Mouse (Mus musculus) left cerebral cortex, postnatal 25 days (tissue): ENCODE results near the gene Denr. TPM values are rescaled to one million over a fixed set of nuclear protein-coding genes. Genes with fewer than 3 reads are reported as not detected.

Source experiments
- DNase-seq, 2 experiments: peaks; one replicate each; pipeline ENCODE4 v3.0.0; 2022; ENCODE audit warnings: low spot score in 2 of 2, mixed read lengths in 1 of 2
- intact Hi-C: fragments of 180-260 bp; cut with DNase I; formaldehyde crosslinking; loops from one replicate; pipeline ENCODE4 v1.15.1; 2025
- total RNA-seq, 2 experiments: library from RNA; stranded (reverse); gene quantifications; 2 replicates each; pipeline ENCODE4 v1.2.3; 2021

Denr gene
- total RNA-seq, 2 experiments from 2014 or later, result 64.4 to 73.6 TPM

GRCm38 (mm10) chr5:123904059-123904672, 2.8 kb upstream of the Denr start:
- intact Hi-C loops, result no loop called here
- no peak for DNase-seq

GRCm38 (mm10) chr5:123906146-123906975, 614 bp upstream of the Denr start:
- intact Hi-C loops, result loop anchor here (1.0 to 5.0 kb wide), 3 partner anchors 80 to 279 kb away; partner anchors contain the start of genes Kntc1 and Rsrc2
- DNase-seq, result no peak

GRCm38 (mm10) chr5:123907631-123907977, 629 bp downstream of the Denr start:
- intact Hi-C loops, result loop anchor here (2.0 to 5.0 kb wide), 2 partner anchors 81 to 280 kb away; no protein-coding TSS in a partner anchor
- no peak for DNase-seq

DNA sequence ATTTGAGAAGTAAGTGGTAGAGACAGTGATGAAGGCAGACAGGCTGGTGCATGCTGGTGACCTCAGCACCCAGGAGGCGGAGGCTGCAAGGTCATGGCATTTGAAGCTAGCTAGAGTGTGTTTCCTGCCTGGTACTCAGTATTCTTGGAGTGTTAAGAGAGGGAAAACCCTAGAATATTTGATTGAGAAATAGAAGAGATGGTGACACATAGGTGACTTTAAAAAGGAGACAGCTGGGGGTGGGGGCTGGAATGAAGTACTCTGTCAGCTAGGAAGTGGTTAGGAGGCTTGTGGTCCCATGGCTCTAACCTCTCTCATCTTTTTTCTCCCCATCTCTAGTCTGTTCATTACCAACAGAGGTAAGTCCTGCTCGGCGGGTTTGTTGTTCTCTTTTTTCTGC, 7.9 kb downstream of the Denr start:
- no peak for DNase-seq
- intact Hi-C loops, result no loop called here

- intact Hi-C loops, result no loop called here
- no peak for DNase-seq
Measured at GRCm38 (mm10) chr5:123922112-123922511, 15.1 kb downstream of the Denr start.

DNA sequence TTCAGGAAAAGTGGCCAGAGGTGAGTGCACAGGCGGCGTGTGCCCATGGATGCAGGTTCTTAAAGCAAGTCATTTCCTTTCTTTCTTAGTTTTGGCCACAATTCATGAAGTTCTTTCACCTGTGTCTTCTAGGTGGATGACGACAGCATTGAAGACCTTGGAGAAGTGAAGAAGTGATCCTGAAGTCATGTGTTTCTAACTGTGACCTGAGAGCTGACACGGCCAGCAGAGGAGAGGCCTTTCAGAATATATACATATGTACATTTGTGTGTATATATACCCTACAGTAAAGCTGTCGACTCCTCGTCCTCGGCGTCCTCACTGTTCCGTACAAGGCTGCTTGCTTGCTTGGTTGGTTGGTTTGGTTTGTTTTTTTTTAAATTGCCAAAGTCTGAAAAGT, 20.1 kb downstream of the Denr start, which contains the start of gene Gm43518:
Gm43518 (plus strand) TSS at position 301 of the 400 bp plus-strand sequence.
- DNase-seq, result no peak
- intact Hi-C loops, result no loop called here

DNA sequence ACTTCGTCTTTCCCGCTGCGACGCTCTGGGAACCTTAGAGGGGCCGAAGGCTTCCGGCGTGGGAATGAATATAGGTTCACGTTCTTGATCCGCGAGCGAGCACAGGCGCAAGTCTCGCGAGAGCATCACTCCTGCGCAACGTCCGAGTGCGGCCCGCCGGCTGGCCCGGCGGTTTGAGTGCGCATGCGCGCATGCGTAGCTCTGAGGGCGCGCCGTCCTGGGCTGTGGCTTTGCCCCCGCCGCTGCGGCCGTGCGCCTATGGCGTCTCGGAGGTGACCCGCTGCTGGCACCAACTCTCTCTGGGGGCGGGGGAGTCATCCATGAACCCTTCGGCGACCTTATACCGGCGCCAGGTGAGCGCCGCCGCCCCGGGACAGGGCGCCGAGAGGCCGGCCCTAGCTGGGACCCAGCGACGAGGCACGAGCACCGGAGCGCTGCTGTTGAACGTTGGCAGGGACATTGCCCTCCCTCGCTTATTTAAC, 23.6 kb downstream of the Denr start, which contains the start of gene Ccdc62:
Ccdc62 (plus strand) TSS at position 172 of the 482 bp plus-strand sequence.
- DNase-seq, result peak; percentile 93 to 94
- intact Hi-C loops, result no loop called here

GRCm38 (mm10) chr5:123931131-123931530, 24.2 kb downstream of the Denr start:
- DNase-seq, result no peak
- intact Hi-C loops, result no loop called here

GRCm38 (mm10) chr5:123932927-123933326, 26.0 kb downstream of the Denr start:
- DNase-seq, result no peak
- intact Hi-C loops, result no loop called here

DNA sequence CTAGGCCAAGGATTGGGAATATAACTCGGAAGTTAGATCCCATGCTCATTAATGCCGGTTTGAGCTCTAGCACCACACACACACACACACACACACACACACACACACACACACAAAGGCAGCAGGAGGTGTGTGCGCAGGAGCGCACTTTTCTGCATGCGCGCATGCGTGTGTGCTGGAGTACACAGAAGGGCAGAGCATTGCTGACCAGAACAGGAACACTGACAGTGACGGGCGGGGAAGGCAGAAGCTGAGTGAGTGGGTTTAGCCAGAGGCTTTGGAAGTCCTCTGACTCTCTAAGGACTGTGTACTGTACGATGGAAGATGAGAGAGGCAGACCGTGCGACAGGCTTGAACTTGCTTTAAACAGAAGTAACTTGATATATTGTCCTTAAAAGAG, 26.6 kb downstream of the Denr start:
- intact Hi-C loops, result no loop called here
- DNase-seq, result no peak

- intact Hi-C loops, result no loop called here
- no peak for DNase-seq
Measured at GRCm38 (mm10) chr5:123933957-123934591, 27.1 kb downstream of the Denr start.

DNA sequence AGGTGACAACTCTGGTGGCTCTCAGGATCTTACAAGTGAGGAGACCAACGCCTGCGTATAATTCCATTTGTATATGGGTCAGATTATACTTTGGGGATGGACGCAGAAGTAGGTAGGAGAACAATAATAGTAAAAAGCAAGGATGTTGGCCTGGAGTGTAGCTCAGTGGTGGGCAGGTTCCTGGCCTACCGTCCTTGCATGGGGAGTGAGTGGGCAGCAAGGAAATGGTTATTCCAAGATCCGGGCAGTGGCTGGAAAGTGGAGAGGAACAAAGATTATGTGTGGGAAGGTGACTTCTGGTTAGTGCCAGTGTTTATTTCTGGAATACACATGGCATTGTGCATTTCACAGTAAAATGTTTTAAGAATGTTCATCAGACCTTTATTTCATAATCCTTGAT, 29.0 kb downstream of the Denr start:
- DNase-seq, result peak in 1 of 2 experiments; percentile 58
- intact Hi-C loops, result no loop called here

GRCm38 (mm10) chr5:123938479-123938878, 31.5 kb downstream of the Denr start:
- intact Hi-C loops, result no loop called here
- DNase-seq, result no peak

DNA sequence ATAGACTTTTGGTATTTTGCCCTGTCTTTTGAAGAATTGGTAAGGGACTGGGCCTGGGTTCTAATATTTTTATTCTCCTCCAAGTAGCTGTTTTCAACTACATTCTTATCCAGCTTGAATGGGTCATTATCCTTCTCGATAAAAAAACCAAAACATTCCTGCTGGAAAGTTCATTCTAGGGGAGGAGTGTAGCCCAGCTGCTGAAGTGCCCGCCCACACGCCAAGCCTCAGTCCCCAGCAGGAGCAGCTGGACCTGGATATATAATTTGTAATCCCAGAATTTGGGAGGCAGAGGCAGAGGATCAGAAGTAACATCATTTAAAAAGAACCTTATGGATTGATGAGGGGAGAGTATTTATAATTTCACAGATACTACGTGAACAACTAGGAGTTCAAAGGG, 39.6 kb downstream of the Denr start:
- intact Hi-C loops, result loop anchor here (2.0 kb wide), 1 partner anchor 138 kb away; no protein-coding TSS in a partner anchor
- no peak for DNase-seq

GRCm38 (mm10) chr5:123947041-123947761, 40.2 kb downstream of the Denr start:
- DNase-seq, result peak in 1 of 2 experiments; percentile 61
- intact Hi-C loops, result loop anchor here (1.0 to 2.0 kb wide), 2 partner anchors 46 to 138 kb away; no protein-coding TSS in a partner anchor

DNA sequence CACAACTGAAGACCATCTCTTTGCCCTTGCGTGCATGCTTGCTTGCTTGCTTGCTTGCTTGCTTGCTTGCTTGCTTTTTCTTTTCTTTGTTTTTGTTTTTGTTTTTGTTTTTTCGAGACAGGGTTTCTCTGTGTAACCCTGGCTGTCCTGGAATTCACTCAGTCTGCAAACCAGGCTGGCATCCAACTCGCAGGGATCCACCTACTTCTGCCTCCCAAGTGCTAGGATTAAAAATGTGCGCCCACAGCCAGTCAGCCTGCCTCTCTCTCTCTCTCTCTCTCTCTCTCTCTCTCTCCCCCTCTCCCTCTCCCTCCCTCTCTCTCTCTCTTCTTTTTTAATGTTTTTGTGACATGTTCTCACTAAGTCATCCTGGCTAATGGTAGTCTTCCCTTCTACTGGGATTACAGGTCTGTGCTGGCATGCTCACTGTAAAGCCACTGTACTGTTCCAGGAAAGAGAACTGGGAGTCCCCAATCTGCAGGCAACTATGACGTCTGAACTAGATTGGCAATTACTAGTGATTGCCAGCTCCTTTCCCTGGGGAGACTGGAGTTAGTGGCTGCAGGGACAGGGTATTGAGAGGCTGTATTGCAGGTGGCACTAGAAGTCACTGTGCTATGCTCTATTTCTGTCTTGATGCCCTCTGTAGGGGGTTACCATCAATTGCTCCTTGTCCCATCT, 45.5 kb downstream of the Denr start:
- peak in 1 of 2 experiments; percentile 83 for DNase-seq

DNA sequence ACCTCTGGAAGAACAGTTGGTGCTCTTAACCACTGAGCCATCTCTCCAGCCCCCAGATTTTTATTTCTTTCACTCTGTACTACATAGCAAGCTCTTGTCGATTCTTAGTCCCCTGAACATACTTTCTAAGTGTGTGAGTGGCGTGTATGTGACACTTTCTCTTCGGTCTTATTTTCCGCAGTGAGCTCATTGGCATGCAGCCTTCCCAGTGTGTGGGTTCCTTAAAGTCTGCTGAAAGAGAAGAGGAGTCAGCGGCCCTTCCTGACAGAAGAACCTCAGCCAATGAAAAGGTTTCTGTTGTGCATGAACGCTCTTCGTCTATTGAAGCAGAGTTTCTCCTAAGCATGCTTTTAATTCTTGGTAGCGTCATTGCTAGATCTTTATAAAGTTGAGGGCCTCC, 50.2 kb downstream of the Denr start:
- intact Hi-C loops, result no loop called here
- DNase-seq, result peak in 1 of 2 experiments; percentile 60

More for the DNA sequence above, 45.5 kb downstream of the Denr start:
- intact Hi-C loops, result no loop called here

DNA sequence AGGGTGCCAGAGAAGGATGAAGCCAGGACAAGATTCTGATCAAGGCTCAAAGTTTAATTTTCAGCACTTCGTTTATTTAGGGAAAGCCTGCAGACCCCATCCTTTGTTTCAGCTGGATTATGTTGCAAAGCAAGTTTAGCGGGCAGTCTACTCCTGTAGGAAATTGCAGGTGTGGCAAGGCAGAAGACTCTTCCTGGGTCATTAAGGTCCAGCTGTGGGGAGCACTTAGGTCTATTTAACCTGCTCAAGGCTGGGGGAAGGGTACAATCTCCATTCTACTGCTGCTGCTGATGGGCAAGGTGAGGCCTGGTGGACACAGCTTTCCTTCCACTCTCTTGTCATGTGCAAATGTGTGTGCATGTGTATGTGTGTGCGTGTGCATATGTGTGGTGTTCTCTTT, 52.0 kb downstream of the Denr start:
- DNase-seq, result no peak
- intact Hi-C loops, result no loop called here

DNA sequence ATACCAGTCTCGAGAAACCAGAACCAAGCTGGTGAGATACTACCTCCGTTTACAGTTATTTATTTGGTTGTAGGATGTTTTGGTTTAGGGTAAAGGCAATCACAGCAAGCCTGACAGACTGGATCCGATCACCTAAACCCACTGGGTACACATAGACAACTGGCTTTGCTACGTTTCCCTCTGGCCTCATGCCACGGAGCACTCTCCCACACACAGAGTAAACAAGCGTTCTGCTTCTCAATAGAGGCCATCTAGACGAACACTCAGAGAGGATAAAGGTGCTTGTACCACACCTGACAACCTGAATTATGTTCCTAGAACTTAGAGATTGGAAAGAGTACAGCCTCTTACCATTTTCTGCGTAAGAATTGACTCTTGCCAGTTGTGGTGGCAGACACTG, 53.2 kb downstream of the Denr start:
- intact Hi-C loops, result no loop called here
- DNase-seq, result no peak
